Mouse (Mus musculus) gastrocnemius, postnatal 14 days (tissue): ENCODE measurements around the gene Usp6nl. TPM values are rescaled to one million over a fixed set of nuclear protein-coding genes. Genes with fewer than 3 reads are reported as not detected.
A peak's percentile ranks its signal among the peaks of the same experiment; 100 is the strongest.

Experiments used
- DNase-seq: peaks from one replicate; pipeline ENCODE4 v3.0.0; 2021; ENCODE audit warnings: mixed read lengths
- intact Hi-C: fragments of 180-260 bp; cut with DNase I; formaldehyde crosslinking; loops from one replicate; pipeline ENCODE4 v1.15.1; 2025; ENCODE audit warnings: low total_unique reads
- total RNA-seq, 2 experiments: library from RNA; stranded (reverse); gene quantifications; 2 replicates each; pipeline ENCODE4 v1.2.3; 2021

Gene Usp6nl
- total RNA-seq, 2 experiments from 2014 or later, result 5.7 to 7.6 TPM

DNA sequence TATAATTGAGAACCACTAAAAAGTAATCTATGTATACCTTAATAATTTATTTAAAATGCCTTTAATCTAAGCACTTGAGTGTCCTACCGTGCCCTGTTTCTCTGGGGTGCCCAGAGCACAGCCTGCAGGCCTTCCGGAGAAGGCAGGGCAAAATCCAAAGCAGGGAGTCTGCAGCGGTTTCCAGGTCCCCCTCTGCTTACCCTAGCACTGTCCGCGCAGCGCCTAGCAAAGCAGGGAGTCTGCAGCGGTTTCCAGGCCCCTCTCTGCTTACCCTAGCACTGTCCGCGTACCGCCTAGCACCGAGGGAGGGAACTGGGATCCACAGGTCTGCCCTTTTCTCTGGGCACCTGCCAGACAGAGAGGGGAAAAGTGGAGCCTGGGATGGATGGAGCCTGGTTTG is 80.9 kb downstream of the Usp6nl start:
- intact Hi-C loops, result no loop called here

DNA sequence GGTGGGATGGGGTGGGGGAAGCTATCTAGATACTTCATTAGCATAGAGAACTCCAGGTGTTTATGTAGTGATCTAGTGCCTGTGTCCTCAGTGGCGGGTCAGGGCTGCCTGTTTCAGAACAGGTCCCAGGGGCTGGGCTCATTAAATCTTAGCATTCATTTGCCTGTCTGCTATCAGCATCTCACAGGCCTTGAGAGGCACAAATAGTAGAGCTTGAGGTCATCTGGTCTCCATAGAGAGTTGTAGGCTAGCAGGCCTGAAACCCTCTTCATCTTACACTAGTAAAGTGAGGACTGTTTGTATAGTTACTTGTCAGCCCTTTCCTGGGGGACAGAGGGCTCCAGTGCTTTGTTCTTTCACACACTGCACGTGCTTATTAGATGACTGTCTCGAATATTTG is 81.5 kb downstream of the Usp6nl start:
- intact Hi-C loops, result loop anchor here (2.0 kb wide), 1 partner anchor 183 kb away; no protein-coding TSS in a partner anchor
- DNase-seq, result no peak

More for the DNA sequence above, 80.9 kb downstream of the Usp6nl start:
- DNase-seq, result no peak

DNA sequence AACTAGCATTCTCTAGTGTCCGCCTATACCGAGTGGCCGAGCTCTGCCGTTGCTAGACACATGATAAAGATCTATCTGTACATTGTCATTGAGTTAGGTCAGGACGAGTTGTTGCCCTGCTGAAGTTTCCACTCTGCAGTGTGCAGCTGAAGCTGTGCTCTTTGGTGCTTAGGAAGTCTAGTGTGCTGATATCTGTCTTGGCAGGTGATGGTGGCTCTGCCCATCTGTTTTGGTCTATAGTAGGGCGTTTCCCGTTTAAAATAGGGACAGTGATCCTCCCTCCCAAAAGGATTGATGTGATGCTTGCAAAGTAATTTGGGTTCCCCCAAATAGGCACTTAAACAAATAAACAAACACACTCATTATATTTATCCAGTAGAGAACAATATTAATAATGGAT is 82.2 kb downstream of the Usp6nl start:
- DNase-seq, result no peak
- intact Hi-C loops, result loop anchor here (2.0 kb wide), 1 partner anchor 184 kb away; no protein-coding TSS in a partner anchor

DNA sequence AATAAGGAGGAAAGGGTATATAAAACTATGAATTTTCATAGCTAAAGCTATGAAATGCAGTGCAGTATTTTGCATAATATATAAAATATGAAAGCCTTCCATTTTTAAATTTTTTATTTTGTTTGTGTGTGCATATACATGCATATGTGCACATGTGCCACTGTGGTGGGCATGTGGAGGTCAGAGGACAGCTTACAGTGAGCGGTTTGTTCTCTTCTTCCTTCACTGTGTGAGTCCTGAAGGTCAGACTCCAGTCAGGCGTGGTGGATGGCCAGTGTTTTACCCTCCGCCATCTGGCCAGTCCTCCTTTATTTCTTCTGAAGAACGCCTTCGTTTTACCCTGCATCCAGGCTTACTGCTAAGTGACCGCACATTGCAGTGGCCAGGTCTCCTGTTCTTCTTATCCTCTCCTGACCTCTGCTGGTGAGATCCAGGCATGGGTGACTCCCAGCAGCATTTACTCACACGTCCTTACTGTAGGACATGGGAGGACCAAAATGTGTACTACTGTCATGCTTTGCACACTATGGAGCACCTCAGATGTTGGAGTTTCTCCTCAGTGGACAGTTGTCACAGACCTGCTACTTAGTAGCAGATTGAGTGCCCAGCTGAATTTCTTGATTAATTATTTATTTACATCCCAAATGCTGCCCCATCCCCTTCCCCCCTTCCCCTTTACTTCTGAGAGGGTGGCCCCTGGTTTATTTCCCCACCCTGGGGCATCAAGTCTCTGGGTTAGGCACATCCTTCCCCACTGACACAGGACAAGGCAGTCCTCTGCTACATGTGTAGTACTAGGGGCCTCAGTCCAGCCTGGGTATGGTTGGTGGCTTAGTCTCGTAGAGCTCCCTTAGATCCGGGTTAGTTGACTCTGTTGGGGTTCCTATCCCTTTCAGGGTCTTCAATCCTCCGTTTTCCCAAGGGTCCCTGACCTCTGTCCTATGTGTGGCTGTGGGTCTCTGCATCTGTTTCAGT is 82.9 kb downstream of the Usp6nl start:
- intact Hi-C loops, result loop anchor here (2.0 kb wide), 1 partner anchor 185 kb away; no protein-coding TSS in a partner anchor

DNA sequence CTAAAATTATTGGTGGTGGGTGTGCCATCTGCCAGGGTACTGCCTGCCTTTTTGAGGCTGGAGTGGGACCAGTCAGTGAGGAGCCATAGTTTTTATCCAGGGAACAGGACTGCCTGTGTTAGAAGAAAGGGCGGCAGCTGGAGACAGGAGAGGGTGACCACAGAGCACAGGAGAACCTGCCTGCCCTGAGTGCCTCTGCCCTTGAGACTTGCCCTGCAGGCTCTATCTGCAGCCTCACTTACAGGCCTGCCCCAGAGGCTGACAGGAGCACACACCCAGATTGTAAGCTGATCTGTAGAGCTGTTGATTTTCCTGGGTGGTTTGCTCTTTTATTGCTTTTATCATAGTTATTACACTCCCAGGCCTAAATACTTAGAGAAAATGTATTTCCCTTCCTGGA is 85.2 kb downstream of the Usp6nl start:
- intact Hi-C loops, result no loop called here
- DNase-seq, result no peak

More for the DNA sequence above, 82.9 kb downstream of the Usp6nl start:
- DNase-seq, result peak; percentile 70

DNA sequence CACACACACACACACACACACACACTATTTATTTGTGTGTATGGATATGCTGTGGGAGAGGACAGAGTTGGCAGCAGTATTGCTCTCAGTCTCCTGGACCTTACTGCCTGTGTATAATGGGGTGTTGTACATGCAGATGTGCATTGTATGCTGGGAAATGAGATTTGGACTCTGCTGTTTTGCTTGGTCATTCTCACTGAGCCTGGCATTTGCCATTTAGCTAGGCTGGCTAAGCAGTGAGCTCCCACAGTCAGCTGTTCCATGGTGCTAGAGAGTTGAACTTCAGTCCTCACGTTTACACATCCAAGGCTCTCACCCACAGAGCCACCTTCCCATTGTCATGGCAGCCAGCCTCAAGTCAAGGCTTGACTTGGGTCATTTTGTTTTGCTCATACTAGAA is 90.2 kb downstream of the Usp6nl start:
- no peak for DNase-seq
- intact Hi-C loops, result no loop called here

DNA sequence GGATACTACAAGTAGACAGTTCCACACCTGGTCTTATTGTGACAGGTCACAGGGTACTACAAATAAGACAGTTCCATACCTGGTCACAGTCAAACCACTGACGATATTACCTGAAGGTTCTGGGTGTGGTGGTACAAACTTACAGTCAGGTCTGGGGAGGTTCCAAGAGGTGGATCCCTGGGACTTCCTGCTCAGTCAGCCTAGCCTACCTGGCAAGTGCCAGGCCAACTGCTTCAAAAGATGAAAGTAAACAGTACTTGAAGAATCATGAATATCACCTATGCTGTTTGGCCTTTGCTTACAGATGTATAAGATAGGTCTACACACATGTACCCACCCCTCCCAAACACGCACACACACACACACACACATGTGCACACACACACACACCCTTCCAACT is 91.3 kb downstream of the Usp6nl start:
- intact Hi-C loops, result no loop called here
- no peak for DNase-seq

DNA sequence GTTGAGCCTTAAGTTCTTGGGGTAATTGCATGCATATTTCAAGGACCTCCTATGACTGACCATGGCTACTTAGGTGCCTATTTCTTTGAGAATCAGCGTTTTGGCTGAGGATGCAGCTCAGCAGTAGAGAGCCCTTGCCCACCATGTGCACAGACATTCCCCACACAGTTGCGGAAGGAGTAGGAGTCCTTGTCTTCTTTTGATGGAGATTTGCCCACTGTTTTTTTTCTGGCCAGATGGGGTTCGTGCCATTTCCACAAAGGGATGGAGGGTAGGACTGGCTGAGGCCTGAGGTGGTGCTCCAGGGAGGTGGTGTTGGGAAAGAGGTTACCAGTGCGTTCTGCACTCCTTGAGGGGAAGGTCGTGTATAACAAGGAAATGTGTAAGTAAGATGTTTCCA is 91.9 kb downstream of the Usp6nl start:
- intact Hi-C loops, result no loop called here
- DNase-seq, result no peak

DNA sequence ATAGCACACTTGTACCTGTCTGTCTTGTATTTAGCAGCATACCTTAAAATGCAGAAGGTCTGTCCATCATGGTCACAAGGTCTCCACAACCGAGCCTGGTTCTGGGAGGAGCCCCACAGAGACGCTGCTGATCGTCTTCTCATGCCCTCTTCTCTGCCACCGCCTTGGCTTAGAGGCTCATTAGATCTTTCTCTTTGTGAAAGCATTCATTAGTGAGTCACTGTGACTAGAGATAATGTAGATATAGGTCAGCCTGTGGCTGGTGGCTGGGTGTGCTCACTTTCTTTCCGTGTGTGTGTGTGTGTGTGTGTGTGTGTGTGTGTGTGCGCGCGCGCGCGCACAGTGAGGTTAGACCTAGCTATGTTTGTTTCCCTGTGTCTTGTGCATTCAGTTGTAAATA is 94.7 kb downstream of the Usp6nl start:
- intact Hi-C loops, result no loop called here
- no peak for DNase-seq

DNA sequence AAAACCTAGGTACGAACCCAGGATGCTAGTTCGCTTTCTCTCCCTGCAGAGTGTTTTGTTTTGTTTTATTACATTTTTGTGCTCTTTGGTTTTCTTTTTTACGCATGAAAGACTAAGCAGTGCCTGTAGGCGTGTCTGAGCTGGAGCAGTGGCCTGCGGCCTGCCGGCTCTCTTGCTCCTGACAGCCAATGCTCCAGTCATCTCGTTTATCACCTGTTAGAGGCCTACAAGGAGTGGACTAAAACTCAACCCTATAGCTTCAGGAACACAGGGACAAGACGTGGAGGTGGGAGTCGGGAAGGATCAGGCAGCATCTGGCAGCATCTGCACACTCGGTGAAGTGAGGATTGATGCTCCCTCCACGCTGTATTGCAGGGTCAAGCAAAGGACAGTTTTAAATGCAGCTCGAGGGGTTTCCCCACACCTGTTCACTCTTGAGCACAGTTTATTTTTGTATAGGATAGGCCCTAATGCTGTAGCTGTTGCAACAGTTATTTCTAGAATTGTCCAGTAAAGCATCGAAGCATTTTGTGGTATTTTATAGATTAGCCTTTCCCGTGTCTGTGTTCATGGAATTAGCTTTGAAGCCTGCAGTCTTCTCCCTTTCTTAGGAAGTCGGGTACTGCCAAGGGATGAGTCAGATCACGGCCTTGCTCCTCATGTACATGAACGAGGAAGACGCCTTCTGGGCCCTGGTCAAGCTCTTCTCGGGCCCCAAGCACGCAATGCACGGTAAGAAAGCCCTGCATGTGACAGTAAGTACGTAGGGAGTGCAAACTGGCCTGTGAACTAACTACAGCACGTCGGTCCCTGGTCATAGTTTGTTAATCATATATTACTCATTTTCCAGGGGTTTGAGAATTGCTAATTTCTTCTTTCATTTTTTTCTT is 101.4 kb downstream of the Usp6nl start:
- intact Hi-C loops, result no loop called here
- no peak for DNase-seq

DNA sequence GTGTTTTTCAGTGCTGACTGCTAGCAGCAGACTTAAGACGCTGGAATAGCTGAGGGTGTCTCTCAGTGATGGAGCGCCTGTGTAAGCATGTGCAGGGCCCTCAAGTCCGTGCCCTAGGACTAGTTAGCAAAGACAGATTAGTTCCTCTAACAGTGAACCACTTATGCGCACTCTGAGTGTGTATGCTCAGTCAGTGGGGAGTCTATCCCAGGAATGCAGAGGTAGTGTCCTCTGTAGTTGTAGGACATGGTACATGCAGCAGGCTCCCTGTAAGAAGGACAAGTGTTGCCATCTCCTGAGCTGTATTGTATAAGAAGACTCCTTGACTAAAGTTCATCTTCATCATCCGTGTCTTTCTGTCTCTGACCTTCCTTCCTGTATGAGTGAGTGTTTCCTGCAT is 102.4 kb downstream of the Usp6nl start:
- DNase-seq, result no peak
- intact Hi-C loops, result no loop called here

DNA sequence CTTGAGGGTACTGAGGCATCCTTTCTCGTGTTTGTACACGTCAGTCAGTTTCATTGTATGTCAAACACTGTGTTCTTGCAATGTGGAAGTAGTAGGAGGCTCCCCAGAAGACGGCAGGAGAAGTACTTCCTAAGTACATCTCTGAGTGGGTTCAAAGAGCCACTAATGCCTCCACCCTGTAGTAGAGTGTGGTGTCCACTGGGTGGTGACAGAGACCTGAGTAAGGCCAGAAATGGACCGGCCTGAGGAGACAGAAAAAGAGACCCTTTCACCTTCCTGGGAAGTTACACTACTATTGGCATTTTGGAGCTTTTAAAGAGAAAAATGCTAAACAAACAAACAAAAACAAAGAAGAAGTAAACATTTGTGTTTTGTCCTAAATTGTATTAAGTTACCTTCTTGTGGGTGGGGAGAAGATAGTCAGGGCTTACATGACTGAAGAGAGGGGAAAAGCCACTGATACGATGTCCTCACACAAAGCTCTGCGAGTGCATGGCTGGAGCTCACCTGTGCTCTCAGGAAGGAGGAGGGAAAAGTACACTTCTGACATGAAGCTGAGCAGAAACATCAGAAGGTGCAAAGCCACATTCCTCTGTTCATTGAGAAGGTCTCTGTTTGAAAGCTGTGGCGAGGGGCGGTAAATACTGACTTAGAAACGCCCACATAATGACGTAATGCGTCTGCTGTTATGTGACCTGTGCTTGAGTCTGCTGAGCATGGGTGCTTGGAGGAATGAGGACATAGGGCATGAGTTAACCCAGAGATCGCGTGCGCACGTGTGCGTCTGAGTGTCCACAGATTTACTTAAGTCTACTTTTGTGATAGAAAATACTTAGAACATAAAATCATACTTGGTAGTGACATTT is 113.9 kb downstream of the Usp6nl start:
- intact Hi-C loops, result no loop called here
- DNase-seq, result peak; percentile 27

DNA sequence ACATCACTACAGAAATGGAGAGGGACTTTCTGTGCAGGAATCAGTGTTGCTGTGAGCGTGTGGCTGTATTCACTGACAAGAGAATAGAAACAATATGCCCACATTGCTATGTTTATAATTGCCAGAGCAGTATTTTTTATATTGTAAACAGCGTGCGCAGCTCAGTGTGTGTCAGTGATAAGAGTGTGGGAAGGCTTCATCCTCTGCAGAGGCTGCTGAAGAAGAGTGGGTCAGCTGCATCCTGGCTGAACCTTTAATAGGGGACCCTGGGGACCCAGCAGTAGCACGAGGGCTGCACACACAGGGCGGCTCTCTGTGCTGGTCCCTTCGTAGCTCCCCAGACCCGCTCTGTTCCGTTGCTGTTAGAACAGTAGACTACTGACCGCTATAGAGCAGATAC is 119.2 kb downstream of the Usp6nl start:
- intact Hi-C loops, result no loop called here
- DNase-seq, result no peak

DNA sequence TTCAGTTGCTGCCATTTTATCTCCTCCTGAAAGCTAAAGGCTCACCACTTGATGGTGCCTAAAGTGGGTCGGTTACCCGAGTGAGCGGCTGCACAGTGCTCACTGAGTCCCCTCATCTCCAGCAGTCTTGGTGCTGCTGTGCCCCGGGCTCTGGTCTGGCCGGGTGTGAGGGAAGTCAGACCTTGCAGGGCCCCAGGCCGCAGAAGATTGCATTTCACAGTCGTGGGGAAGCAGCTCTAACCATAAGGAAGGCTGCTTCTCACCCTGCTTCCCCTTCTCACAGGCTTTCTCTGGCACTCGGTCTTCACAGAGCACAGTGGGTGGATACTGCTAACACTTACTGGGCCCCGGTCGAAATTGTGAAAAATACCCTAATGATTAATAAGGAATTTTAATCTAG is 119.8 kb downstream of the Usp6nl start:
- intact Hi-C loops, result no loop called here
- no peak for DNase-seq

DNA sequence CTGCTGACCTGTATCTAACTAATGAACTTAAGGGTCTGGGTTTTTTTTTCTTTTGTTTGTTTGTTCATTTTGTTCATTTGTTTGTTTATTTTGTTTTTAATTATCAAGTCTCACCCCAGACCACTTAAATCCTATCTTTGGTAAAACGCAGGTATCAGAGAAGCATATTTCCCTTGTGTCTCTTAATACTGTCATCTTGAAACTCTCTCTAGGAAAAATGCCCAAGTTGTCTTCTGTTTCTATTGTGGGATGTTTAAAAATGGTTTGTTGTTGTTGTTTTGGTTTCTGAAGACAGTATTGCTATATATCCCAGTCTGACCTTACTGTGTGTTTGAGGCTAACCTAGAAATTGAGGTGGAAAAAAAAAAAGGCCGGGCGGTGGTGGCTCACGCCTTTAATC is 121.5 kb downstream of the Usp6nl start:
- DNase-seq, result no peak
- intact Hi-C loops, result no loop called here

DNA sequence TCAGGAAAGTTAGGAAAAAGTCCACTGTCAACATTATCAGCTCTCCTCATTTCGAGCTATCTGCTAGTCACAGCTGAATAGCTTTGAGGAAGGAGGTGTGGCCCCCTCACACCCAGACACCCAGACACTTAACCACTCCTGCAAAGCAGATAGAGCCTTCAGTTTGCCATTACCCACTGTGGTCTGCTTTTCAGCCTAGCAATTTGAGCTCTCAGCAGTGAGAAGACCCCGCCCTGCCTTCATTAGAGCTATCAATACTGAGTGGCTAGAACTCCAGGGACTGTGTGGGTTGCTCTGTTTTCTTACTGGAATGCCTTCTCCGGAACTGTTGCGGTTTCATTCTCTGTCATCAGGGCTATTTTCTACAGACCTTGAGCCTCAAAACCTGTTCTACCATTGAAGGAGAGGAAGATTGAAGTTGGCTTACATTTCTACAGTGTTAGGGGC is 122.3 kb downstream of the Usp6nl start:
- no peak for DNase-seq
- intact Hi-C loops, result no loop called here

DNA sequence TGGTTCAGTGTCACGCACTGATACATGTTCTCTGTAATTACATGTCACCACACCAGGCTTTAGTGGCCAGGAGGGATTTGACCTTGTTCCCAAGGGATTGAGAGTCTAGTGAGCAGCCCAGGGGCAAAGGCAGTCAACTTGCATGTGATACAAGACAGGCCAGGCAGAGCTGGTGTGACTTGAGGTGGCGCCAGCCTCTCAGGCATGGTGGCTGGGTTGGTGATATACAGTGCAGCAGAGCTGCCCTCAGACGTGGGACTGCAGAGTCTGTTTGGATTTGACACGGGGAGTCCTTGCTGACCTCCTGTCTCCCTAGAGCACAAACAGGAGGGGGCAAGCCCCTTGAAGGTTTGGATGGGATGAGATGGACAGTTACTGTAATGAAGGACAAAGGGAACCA is 123.4 kb downstream of the Usp6nl start:
- intact Hi-C loops, result no loop called here

DNA sequence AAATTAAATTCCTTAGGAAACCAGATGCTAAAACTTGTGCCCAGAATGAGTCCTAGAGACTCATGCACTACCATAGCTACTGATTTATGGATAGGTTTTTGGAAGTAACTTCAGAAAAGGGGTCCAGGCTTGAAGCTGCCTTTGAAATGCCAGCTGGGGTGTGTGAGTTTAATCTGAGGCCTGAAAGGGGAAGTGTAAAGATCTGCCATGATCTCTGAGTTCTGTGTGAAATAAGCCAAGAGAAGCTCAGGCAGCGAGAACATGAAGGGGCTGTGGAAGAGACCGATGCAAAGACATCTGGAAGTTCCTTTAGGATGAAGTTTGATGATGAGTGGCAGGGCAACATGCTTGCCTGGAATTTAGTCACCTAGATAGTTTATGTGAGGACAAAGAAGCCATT is 126.4 kb downstream of the Usp6nl start:
- intact Hi-C loops, result no loop called here
- DNase-seq, result no peak

More for the DNA sequence above, 123.4 kb downstream of the Usp6nl start:
- DNase-seq, result no peak

DNA sequence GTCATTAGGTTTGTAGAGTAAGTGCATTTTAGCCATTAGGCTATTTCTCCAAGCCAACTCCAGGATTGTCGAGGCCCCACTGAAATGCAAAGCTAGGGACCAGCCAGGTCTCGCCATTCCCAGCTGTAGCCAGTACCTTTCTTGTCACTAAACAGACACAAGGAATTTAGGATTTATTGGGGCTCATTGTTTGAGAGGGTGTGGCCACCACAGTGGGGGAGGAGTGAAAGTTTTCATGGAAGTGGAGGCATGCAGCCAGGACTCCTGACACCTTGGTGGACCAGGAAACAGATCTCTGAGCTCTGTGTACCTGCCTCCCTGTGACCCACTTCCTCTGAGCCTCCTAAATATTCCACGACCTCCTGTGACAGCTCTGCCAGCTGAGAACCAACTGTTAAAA is 127.2 kb downstream of the Usp6nl start:
- intact Hi-C loops, result no loop called here

More for the DNA sequence above, 127.2 kb downstream of the Usp6nl start:
- DNase-seq, result no peak
